Mouse (Mus musculus): ENCODE results near the gene Nox4. TPM values are rescaled to one million over a fixed set of nuclear protein-coding genes. Genes with fewer than 3 reads are reported as not detected.

Nox4 gene
- polyA plus RNA-seq, 1 experiment: 20.7 TPM

GRCm38 (mm10) chr7:87246940-87247339 is 1.0 kb downstream of the Nox4 start:
- Histone ChIP-seq H3K4me1 (ENCODE audit: control insufficient read depth, insufficient read depth, low read length) (peaks cover 5% of the 10 kb centered on the region; the same call in 1 of the 2 replicates), H3K27ac (ENCODE audit: insufficient read depth, low read length) (0 out of 2 replicates have a peak overlapping the region, but pooled peaks have one; percentile 5), H3K4me3 (ENCODE audit: insufficient read depth, low read length) (peak overlapping the region; percentile 32)
- TF ChIP-seq POLR2A (IDR thresholded peaks at IDR 0.05; ENCODE audit: low read depth, low read length): no peak
- TF ChIP-seq CTCF (IDR thresholded peaks at IDR 0.05; ENCODE audit: borderline replicate concordance, insufficient read depth, low read length): no peak

- no peak for TF ChIP-seq POLR2A (IDR thresholded peaks at IDR 0.05; ENCODE audit: low read depth, low read length)
- no peak for TF ChIP-seq CTCF (IDR thresholded peaks at IDR 0.05; ENCODE audit: borderline replicate concordance, insufficient read depth, low read length)
- no peak overlapping the region for H3K4me3 ChIP-seq (ENCODE audit: insufficient read depth, low read length)
- no peak overlapping the region for H3K27ac ChIP-seq (ENCODE audit: insufficient read depth, low read length)
- peaks cover 5% of the 10 kb centered on the region; the same call in 1 of the 2 replicates for H3K4me1 ChIP-seq (ENCODE audit: control insufficient read depth, insufficient read depth, low read length)
Measured at GRCm38 (mm10) chr7:87247926-87248325, 2.0 kb downstream of the Nox4 start.

DNA sequence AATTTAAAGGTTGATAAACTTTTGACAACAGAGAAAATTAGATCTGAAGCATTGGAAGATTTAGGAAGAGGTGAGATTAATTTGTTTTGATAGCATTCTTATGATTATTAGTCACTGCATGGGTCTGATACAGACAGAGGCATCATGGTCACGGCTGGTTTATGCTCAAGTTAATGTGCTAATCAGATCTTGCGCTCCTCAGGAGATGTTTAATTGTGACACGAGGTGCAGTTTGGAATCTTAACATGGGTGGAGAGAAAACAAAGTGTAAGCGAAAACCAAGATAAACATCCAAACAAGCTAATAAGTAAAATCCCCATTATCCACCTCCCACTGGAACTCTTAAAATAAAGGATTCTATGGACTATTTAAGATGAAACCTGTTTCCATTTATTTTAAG is 6.2 kb downstream of the Nox4 start:
- peaks cover 4% of the 10 kb centered on the region; the same call in 1 of the 2 replicates for H3K4me1 ChIP-seq (ENCODE audit: control insufficient read depth, insufficient read depth, low read length)
- H3K4me3 ChIP-seq (ENCODE audit: insufficient read depth, low read length): no peak overlapping the region
- TF ChIP-seq POLR2A (IDR thresholded peaks at IDR 0.05; ENCODE audit: low read depth, low read length) (no peak), CTCF (IDR thresholded peaks at IDR 0.05; ENCODE audit: borderline replicate concordance, insufficient read depth, low read length) (no peak)
- H3K27ac ChIP-seq (ENCODE audit: insufficient read depth, low read length): no peak overlapping the region

GRCm38 (mm10) chr7:87277225-87277624 is 31.3 kb downstream of the Nox4 start:
- H3K4me1 ChIP-seq (ENCODE audit: control insufficient read depth, insufficient read depth, low read length): no peaks in the 10 kb centered on the region
- no peak overlapping the region for H3K27ac ChIP-seq (ENCODE audit: insufficient read depth, low read length)
- TF ChIP-seq CTCF (IDR thresholded peaks at IDR 0.05; ENCODE audit: borderline replicate concordance, insufficient read depth, low read length): no peak
- no peak for TF ChIP-seq POLR2A (IDR thresholded peaks at IDR 0.05; ENCODE audit: low read depth, low read length)
- H3K4me3 ChIP-seq (ENCODE audit: insufficient read depth, low read length): no peak overlapping the region

DNA sequence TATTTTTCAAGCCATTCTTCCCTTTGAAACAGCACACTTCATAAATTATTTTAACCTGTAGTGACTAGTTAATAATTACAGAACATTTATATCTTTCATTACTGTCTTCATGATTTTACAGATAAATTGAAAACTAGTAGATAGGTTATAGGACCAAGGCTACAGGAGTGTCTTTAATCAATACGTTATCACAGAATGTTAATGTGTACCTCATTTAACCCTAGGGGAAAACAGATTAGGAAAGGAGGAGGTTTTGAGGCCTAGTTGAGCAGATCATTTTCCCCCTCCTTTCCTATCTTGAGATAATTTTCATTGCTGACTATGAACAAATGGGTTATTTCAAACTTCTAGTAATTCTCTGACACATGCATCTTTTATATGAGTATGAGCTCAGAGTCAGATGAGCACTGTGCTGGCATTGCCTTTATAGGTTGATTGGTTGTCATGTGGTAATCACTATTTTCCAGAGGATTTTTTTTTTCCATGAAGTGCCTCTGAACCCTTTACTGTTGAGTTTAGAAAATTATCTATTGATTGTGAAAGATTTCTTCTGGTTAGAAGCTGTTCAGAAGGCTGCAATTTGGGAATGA is 57.9 kb downstream of the Nox4 start:
- Histone ChIP-seq H3K4me3 (ENCODE audit: insufficient read depth, low read length) (no peak overlapping the region), H3K4me1 (ENCODE audit: control insufficient read depth, insufficient read depth, low read length) (no peaks in the 10 kb centered on the region), H3K27ac (ENCODE audit: insufficient read depth, low read length) (no peak overlapping the region)
- TF ChIP-seq POLR2A (IDR thresholded peaks at IDR 0.05; ENCODE audit: low read depth, low read length): no peak
- no peak for TF ChIP-seq CTCF (IDR thresholded peaks at IDR 0.05; ENCODE audit: borderline replicate concordance, insufficient read depth, low read length)

GRCm38 (mm10) chr7:87321571-87321970 is 75.7 kb downstream of the Nox4 start:
- Histone ChIP-seq H3K27ac (ENCODE audit: insufficient read depth, low read length) (peak overlapping the region; percentile 61; the same call in 1 of the 2 replicates), H3K4me1 (ENCODE audit: control insufficient read depth, insufficient read depth, low read length) (no peaks in the 10 kb centered on the region), H3K4me3 (ENCODE audit: insufficient read depth, low read length) (no peak overlapping the region)
- no peak for TF ChIP-seq POLR2A (IDR thresholded peaks at IDR 0.05; ENCODE audit: low read depth, low read length)

GRCm38 (mm10) chr7:87322085-87322484 is 76.2 kb downstream of the Nox4 start:
- Histone ChIP-seq H3K27ac (ENCODE audit: insufficient read depth, low read length) (no peak overlapping the region), H3K4me1 (ENCODE audit: control insufficient read depth, insufficient read depth, low read length) (no peaks in the 10 kb centered on the region), H3K4me3 (ENCODE audit: insufficient read depth, low read length) (no peak overlapping the region)
- TF ChIP-seq CTCF (IDR thresholded peaks at IDR 0.05; ENCODE audit: borderline replicate concordance, insufficient read depth, low read length) (no peak), POLR2A (IDR thresholded peaks at IDR 0.05; ENCODE audit: low read depth, low read length) (no peak)

DNA sequence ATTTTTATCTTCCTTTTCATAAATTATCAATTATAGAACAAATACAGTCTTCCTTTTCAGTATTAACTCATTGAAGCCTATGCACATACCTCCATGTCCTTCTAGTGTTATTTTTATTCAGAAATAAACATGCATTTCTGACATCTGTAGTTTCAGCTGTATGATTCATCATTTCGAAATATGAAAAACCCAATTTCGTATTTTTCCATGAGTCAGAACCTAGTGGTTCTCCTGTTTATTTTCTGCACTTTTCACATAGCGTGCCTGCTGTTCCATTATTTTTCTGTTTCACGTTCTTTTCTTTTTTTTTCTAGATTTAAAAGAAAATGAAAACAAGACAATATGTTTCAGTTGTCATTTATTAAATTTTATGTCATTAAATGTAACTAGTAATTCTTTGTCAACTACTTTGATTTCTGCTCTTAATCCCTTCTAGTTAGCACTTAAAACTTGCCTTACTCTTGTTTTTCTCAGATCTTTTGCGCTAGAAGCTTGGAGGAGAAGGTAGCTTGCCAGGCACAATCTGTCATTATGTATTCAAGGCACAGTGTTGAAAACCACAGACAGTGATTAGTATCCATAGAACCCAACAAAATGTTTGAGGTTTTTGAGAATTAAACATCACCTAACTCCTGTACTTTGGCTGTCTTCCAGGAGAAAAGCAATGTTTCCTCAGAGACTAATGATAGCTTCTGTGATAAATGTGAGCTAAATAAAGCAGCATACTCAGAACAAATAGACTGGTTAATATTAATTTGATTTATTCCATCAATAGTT is 85.1 kb downstream of the Nox4 start:
- TF ChIP-seq POLR2A (IDR thresholded peaks at IDR 0.05; ENCODE audit: low read depth, low read length): no peak
- no peak for TF ChIP-seq CTCF (IDR thresholded peaks at IDR 0.05; ENCODE audit: borderline replicate concordance, insufficient read depth, low read length)
- H3K4me3 ChIP-seq (ENCODE audit: insufficient read depth, low read length): no peak overlapping the region
- peak overlapping the region; percentile 96 for H3K27ac ChIP-seq (ENCODE audit: insufficient read depth, low read length)
- H3K4me1 ChIP-seq (ENCODE audit: control insufficient read depth, insufficient read depth, low read length): peaks cover 5% of the 10 kb centered on the region

- 0 out of 2 replicates have a peak, but pooled peaks cover 2% of the 10 kb centered on the region for H3K4me1 ChIP-seq (ENCODE audit: control insufficient read depth, insufficient read depth, low read length)
- H3K4me3 ChIP-seq (ENCODE audit: insufficient read depth, low read length): no peak overlapping the region
- H3K27ac ChIP-seq (ENCODE audit: insufficient read depth, low read length): peak overlapping the region; percentile 80
- TF ChIP-seq CTCF (IDR thresholded peaks at IDR 0.05; ENCODE audit: borderline replicate concordance, insufficient read depth, low read length) (no peak), POLR2A (IDR thresholded peaks at IDR 0.05; ENCODE audit: low read depth, low read length) (no peak)
Measured at GRCm38 (mm10) chr7:87345598-87345997, 99.7 kb downstream of the Nox4 start.

GRCm38 (mm10) chr7:87352818-87353217 is 106.9 kb downstream of the Nox4 start:
- Histone ChIP-seq H3K4me3 (ENCODE audit: insufficient read depth, low read length) (no peak overlapping the region), H3K27ac (ENCODE audit: insufficient read depth, low read length) (no peak overlapping the region), H3K4me1 (ENCODE audit: control insufficient read depth, insufficient read depth, low read length) (no peaks in the 10 kb centered on the region)
- TF ChIP-seq CTCF (IDR thresholded peaks at IDR 0.05; ENCODE audit: borderline replicate concordance, insufficient read depth, low read length): no peak
- no peak for TF ChIP-seq POLR2A (IDR thresholded peaks at IDR 0.05; ENCODE audit: low read depth, low read length)
